Comparison of ENCODE assay signal across 8 mouse cellular contexts in genomic region chr3:84952135-84952534, GRCm38 (mm10).
DNase-seq lines count a peak whose midpoint lies in the region; ATAC-seq and TF ChIP-seq lines count a peak whose summit lies in the region.

No protein-coding gene starts in this region.

- no peak for TF ChIP-seq POLR2A in lung, adult 2 months (IDR thresholded peaks at IDR 0.05; ENCODE audit: borderline replicate concordance, extremely low read depth, low read depth, low read length)

- peak overlapping the region; percentile 77 for H3K9ac ChIP-seq in forebrain, embryonic 14.5 days (ENCODE audit: low read length)

- peak overlapping the region; percentile 36 for H3K4me3 ChIP-seq in brown adipose tissue, adult 24 weeks (ENCODE audit: insufficient read depth, low read depth, low read length)
- H3K4me3 ChIP-seq in forebrain, embryonic 14.5 days (ENCODE audit: low read depth, low read length): peak overlapping the region; percentile 57
- peak overlapping the region; percentile 12 for H3K4me3 ChIP-seq in lung, adult 2 months (replicated peaks; ENCODE audit: extremely low read depth, low read depth, low read length)

- WGBS in forebrain, embryonic 14.5 days: under 1% methylated on average over 13 of the region's 13 CpGs
- WGBS in lung, adult 2 months: 29% methylated on average over 13 of the region's 13 CpGs

- peak; percentile 62 for DNase-seq in 3134 (ENCODE audit: extremely low read depth, insufficient read length, low spot score)
- DNase-seq in forebrain, embryonic 14.5 days (ENCODE audit: low spot score): peak; percentile 94
- DNase-seq in heart, postnatal 36 days: peak; percentile 20 to 49
- peak; percentile 78 to 88 for DNase-seq in layer of hippocampus, adult 18-20 months (ENCODE audit: low spot score in 2 of 2)
- no peak for DNase-seq in lung, adult 2 months
- peak; percentile 55 for DNase-seq in retina, adult 2 months (ENCODE audit: low read depth, low spot score)

- no peaks in the 10 kb centered on the region for H3K36me3 ChIP-seq in forebrain, embryonic 14.5 days (ENCODE audit: control insufficient read depth, insufficient read depth, low read length)

- no peaks in the 10 kb centered on the region for H3K27me3 ChIP-seq in forebrain, embryonic 14.5 days (replicated peaks; ENCODE audit: control insufficient read depth, insufficient read depth, low read length)

- H3K4me1 ChIP-seq in brown adipose tissue, adult 24 weeks (ENCODE audit: control insufficient read depth, insufficient read depth, insufficient read length, low read length): no peaks in the 10 kb centered on the region
- peaks cover 12% of the 10 kb centered on the region for H3K4me1 ChIP-seq in forebrain, embryonic 14.5 days (ENCODE audit: control insufficient read depth, insufficient read depth, low read length)
- H3K4me1 ChIP-seq in lung, adult 2 months (ENCODE audit: control insufficient read depth, insufficient read depth, low read length): peaks cover 5% of the 10 kb centered on the region

- peak overlapping the region; percentile 67 for H3K4me2 ChIP-seq in forebrain, embryonic 14.5 days (ENCODE audit: low read length)

- peak; percentile 95 for ATAC-seq in forebrain, embryonic 14.5 days
- no peak for ATAC-seq in activated CD4-positive, CD25-positive, alpha-beta regulatory T cell, adult 4 months

- no peaks in the 10 kb centered on the region for H3K9me3 ChIP-seq in forebrain, embryonic 14.5 days (replicated peaks; ENCODE audit: control insufficient read depth, low read length)

- H3K27ac ChIP-seq in brown adipose tissue, adult 24 weeks (replicated peaks; ENCODE audit: low read depth, low read length): no peak overlapping the region
- peak overlapping the region; percentile 85 for H3K27ac ChIP-seq in forebrain, embryonic 14.5 days (ENCODE audit: low read depth, low read length)

- no peak for TF ChIP-seq CTCF in lung, adult 2 months (IDR thresholded peaks at IDR 0.05; ENCODE audit: insufficient read depth, low read length)

- intact Hi-C loops in heart, postnatal 36 days (cut with DNase I): no loop called here
